Mouse (Mus musculus) heart, embryonic 10.5 days (tissue): ENCODE measurements around the gene Med12. TPM values are rescaled to one million over a fixed set of nuclear protein-coding genes. Genes with fewer than 3 reads are reported as not detected.

Experiments
- DNase-seq: peaks from one replicate; pipeline ENCODE4 v3.0.0-alpha.2; 2017; ENCODE audit warnings: low spot score
- H3K27ac ChIP-seq: fragments of 300-500 bp; sonication (generic); 2 replicates; pipeline ENCODE4 v1.5.1; 2016; ENCODE audit warnings: mild to moderate bottlenecking
- H3K27me3 ChIP-seq: fragments of 300-500 bp; sonication (generic); 2 replicates; pipeline ENCODE4 v1.6.1; 2016; ENCODE audit warnings: mild to moderate bottlenecking; ENCODE audit not compliant: poor library complexity, insufficient read depth, severe bottlenecking
- H3K36me3 ChIP-seq: fragments of 300-500 bp; sonication (generic); 2 replicates; pipeline ENCODE4 v1.6.1; 2016; ENCODE audit warnings: mild to moderate bottlenecking, moderate library complexity
- H3K4me1 ChIP-seq: fragments of 300-500 bp; sonication (generic); 2 replicates; pipeline ENCODE4 v1.6.1; 2016; ENCODE audit warnings: mild to moderate bottlenecking
- H3K4me3 ChIP-seq: fragments of 300-500 bp; sonication (generic); 2 replicates; pipeline ENCODE4 v1.5.1; 2016; ENCODE audit warnings: mild to moderate bottlenecking, moderate library complexity
- H3K9me3 ChIP-seq: fragments of 300-500 bp; sonication (generic); 2 replicates; pipeline ENCODE4 v1.6.1; 2016; ENCODE audit warnings: mild to moderate bottlenecking, moderate library complexity
- WGBS: fragments of 180-500 bp; shearing (Covaris S2); methylation state at CpG from one replicate; pipeline ENCODE4 v1.1.7; 2016; 5-methylcytosine and 5-hydroxymethylcytosine counted together
- polyA plus RNA-seq: library from polyadenylated mRNA; unstranded; fragments of >200 nt; fragmentation: Nextera tagmentation; extraction: Ambion mirVana; gene quantifications from 2 replicates; pipeline ENCODE4 v1.2.1, GENCODE M21; 2016

Gene Med12
- 29.4 and 29.7 TPM in 2 replicates for polyA plus RNA-seq

DNA sequence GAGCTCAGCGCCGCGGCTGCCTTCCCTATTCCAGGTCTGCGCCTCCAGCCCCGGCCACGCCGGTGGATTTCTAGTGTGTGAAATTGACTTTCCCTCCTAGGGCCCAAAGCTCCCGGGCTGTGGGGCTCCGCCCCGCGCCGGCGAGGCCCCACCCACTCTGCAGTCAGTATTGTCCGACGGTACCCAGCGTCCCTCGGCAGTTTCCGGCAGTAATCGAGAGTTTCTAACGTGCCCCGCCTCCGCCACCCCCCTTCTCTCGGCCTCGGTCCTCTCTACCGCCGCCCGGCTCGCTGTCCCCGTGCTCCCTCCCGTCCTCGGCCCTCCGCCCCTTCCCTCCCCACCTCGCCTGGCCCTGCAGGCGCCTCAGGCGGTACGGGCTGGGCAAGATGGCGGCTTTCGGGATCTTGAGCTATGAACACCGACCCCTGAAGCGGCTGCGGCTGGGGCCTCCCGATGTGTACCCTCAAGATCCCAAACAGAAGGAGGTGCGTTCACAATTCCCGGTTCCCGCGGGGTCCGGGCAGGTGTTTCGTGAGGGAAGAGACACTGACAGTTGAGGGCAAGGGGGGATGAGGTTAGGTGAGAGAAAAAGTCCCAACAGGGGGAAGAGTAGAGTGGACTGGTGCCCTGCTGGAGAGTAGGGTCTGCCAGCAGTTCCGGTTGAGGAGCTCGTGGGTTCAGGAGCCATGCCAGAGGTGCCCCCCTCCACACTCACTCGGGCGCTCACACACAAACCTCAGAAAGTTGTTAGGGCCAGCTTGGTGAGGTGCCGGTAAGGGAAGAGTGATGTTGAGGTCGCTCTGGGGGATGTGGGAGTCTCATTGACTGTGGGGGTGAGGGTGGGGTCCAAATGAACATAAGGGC is at the start of gene Med12:
TSS of gene Med12 (plus strand) at position 156 of the 864 bp plus-strand sequence.
- Histone ChIP-seq H3K27me3 (peaks cover 17% of the 10 kb centered on the region; the same call in 1 of the 2 replicates), H3K9me3 (no peaks in the 10 kb centered on the region), H3K4me3 (peak within 1 kb of the TSS; percentile 58), H3K36me3 (peaks cover 30% of the 10 kb centered on the region), H3K27ac (peak within 1 kb of the TSS; percentile 84), H3K4me1 (peaks cover 4% of the 10 kb centered on the region; the same call in 1 of the 2 replicates)
- peak; percentile 95 for DNase-seq
- WGBS, result 16% methylated on average over 54 of the region's 54 CpGs

DNA sequence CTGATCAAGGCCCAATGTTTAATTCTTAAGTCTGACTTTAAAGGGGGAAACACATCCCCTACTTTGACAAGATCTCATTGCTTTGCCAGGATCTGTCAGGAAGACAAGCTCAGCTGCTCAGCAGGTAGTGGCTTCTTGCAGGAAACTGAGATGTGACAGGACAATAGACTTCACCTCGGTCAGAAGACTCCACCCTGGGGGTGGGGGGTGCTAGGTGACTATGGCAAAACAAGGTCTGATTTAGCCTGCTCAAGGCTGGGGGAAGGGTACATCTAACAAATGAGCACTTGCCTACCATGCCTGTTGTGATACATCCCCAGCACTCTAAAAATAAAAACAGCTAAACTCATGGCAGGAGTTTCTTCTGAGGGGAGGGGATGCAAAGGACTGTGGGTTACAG is 28.8 kb upstream of the Med12 start:
- no peak for DNase-seq
- H3K4me1 ChIP-seq, result no peaks in the 10 kb centered on the region
- WGBS, result 0% methylated on average over 1 of the region's 1 CpGs

GRCm38 (mm10) chrX:101253952-101254729 is 19.7 kb upstream of the Med12 start, which contains the start of gene Foxo4:
Gene Foxo4 (plus strand): TSS chrX:101254528.
- peaks cover 7% of the 10 kb centered on the region for H3K36me3 ChIP-seq
- H3K27ac ChIP-seq, result peak within 1 kb of the TSS; percentile 86
- no peaks in the 10 kb centered on the region for H3K9me3 ChIP-seq
- DNase-seq, result peak; percentile 96
- peaks cover 9% of the 10 kb centered on the region; the same call in 1 of the 2 replicates for H3K27me3 ChIP-seq
- H3K4me1 ChIP-seq, result peaks cover 9% of the 10 kb centered on the region; the same call in 1 of the 2 replicates
- H3K4me3 ChIP-seq, result peak within 1 kb of the TSS; percentile 66
- WGBS, result 13% methylated on average over 47 of the region's 47 CpGs

More for the DNA sequence above, 28.8 kb upstream of the Med12 start:
- H3K9me3 ChIP-seq, result no peaks in the 10 kb centered on the region
- H3K27ac ChIP-seq, result no peak overlapping the region
- H3K36me3 ChIP-seq, result no peaks in the 10 kb centered on the region
- no peaks in the 10 kb centered on the region for H3K27me3 ChIP-seq
- H3K4me3 ChIP-seq, result no peak overlapping the region

DNA sequence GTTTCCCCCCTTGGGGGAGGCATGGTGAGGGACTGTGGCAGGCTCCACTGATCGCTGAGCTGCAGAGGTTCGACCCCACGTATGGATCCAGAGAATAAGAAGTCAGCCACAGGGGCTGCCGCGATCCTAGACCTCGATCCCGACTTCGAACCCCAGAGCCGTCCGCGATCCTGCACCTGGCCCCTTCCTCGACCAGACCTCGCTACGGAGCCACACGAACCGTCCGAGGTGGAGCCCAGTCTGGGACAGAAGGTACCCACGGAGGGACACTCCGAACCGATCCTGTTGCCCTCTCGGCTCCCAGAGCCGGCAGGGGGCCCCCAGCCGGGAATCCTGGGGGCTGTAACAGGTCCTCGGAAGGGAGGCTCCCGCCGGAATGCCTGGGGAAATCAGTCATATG is 19.1 kb upstream of the Med12 start:
- WGBS, result 16% methylated on average over 26 of the region's 26 CpGs
- Histone ChIP-seq H3K27ac (peak overlapping the region; percentile 86), H3K27me3 (peaks cover 9% of the 10 kb centered on the region; the same call in 1 of the 2 replicates)

DNA sequence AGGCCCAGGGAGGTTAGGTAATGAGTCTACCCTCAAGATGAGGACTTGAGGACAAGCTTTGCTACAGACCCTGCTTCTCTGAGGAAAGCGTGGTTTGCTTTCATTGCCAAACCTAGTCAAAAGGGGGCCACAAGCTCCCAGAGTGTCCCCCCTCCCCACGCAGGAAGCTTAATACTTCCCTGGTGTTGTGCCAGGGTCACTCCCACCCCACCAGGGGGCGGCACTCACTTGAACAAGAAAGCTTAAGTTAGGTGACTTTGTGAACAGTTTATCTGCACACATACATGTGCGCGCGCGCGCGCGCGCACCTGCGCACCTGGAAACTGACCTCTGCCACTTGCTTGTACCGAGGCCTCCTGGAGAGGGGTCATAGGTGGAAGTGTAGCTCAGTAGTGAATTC is 17.2 kb upstream of the Med12 start:
- Histone ChIP-seq H3K4me3 (no peak overlapping the region; the same call in 1 of the 2 replicates), H3K4me1 (peaks cover 21% of the 10 kb centered on the region), H3K36me3 (peaks cover 8% of the 10 kb centered on the region), H3K9me3 (no peaks in the 10 kb centered on the region), H3K27ac (no peak overlapping the region), H3K27me3 (peaks cover 9% of the 10 kb centered on the region; the same call in 1 of the 2 replicates)
- no peak for DNase-seq
- WGBS, result 75% methylated on average over 13 of the region's 13 CpGs

More for the DNA sequence above, 19.1 kb upstream of the Med12 start:
- Histone ChIP-seq H3K36me3 (peaks cover 8% of the 10 kb centered on the region), H3K4me3 (peak overlapping the region; percentile 66), H3K4me1 (peaks cover 9% of the 10 kb centered on the region; the same call in 1 of the 2 replicates), H3K9me3 (no peaks in the 10 kb centered on the region)
- peak; percentile 74 for DNase-seq

DNA sequence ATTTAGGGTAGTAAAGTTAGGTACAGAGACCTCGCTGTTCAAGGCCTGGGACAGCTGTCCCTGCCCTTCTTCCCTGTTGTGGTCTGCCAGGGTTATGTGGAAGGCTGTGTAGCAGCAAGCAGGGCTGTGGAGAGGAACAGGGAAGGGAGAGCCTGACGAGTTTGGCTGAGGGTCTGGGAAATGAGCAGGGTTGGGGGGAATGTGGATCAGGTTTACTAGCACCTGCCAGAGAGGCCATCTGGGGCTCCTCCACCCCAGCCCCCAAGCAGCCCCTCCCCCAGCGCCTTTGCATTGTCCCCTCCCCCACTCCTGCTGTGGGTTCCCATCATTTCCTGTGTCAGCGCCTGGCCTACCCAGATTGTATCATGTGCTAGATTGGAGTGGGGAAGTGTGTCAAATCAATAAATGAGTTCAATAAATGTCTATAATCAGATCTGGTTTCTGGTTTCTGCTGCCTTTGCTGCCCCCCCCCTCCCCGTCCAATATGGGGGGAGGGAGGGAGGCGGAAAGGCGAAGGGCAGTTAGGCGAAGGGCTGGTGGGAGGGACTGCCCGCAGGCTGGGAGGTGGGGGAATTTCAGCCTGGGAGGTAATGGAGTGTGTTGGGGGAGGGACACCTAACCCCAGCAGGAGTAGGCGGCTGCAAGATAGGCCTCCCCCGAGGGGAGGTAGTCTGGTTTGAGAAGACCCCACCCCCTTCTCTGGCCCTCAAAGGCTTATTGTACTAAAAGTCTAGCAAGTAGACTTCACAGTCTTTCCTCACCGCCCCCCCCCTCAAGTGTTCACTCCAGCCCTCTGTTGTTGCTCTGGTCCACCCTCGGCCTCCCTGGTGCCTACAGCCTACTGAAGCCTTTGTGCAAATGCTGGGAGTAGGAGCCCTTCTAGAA is 13.1 kb upstream of the Med12 start:
- Histone ChIP-seq H3K27ac (peak overlapping the region; percentile 79), H3K27me3 (peaks cover 9% of the 10 kb centered on the region; the same call in 1 of the 2 replicates), H3K9me3 (no peaks in the 10 kb centered on the region), H3K4me1 (peaks cover 30% of the 10 kb centered on the region), H3K4me3 (peak overlapping the region; percentile 15), H3K36me3 (peaks cover 8% of the 10 kb centered on the region)
- 25% methylated on average over 13 of the region's 13 CpGs for WGBS
- DNase-seq, result peak; percentile 75

DNA sequence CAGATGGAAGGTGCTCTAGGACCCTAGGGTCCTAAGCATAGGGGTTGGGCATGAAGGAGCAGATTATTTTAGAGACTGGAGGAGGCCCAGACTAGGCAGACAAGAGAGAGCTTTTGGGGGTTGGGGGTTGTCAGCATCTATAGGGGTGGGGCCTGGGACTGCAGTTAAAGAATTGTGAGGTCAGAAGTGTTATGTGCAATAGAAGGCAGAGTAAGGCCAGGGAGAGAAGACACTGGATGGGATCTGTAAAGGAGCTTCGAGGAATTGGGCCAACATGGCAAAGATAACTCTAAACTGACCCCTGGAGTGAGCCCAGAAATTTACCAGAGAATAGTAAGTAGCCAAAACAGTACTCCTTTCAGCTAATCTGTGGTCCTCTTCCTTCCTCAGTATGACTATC is 9.9 kb upstream of the Med12 start, which contains the start of gene Gm614:
TSS of gene Gm614 (minus strand) at position 101 of the 400 bp plus-strand sequence.
- no peak within 1 kb of the TSS for H3K4me3 ChIP-seq
- H3K27ac ChIP-seq, result peak within 1 kb of the TSS; percentile 4; the same call in 1 of the 2 replicates
- H3K36me3 ChIP-seq, result peaks cover 4% of the 10 kb centered on the region
- no peaks in the 10 kb centered on the region for H3K9me3 ChIP-seq
- peaks cover 30% of the 10 kb centered on the region for H3K4me1 ChIP-seq
- DNase-seq, result no peak
- 83% methylated on average over 1 of the region's 1 CpGs for WGBS
- no peaks in the 10 kb centered on the region; the same call in 1 of the 2 replicates for H3K27me3 ChIP-seq

DNA sequence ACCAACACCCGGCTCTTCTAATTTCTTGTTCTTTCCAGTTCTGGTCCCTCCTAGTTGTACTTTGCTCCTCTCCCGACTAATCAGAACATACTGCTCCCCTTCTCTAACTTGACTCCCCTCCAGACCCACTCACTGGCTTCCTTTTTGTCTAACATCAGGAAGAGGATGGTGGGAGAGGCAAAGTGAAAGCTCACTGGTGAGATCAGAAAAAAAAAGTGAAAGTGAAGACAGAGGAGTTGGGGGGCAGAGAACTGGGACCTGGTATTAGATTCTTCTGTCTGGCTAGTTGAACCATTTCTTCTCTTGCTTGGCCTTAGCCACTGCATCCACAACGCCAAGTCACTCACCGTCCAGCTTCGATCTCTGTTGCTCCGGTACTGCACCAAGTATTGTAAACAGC is 7.2 kb upstream of the Med12 start:
- Histone ChIP-seq H3K27me3 (no peaks in the 10 kb centered on the region; the same call in 1 of the 2 replicates), H3K36me3 (no peaks in the 10 kb centered on the region), H3K4me3 (no peak overlapping the region), H3K9me3 (no peaks in the 10 kb centered on the region), H3K4me1 (peaks cover 18% of the 10 kb centered on the region), H3K27ac (no peak overlapping the region)
- 92% methylated on average over 6 of the region's 6 CpGs for WGBS
- no peak for DNase-seq

DNA sequence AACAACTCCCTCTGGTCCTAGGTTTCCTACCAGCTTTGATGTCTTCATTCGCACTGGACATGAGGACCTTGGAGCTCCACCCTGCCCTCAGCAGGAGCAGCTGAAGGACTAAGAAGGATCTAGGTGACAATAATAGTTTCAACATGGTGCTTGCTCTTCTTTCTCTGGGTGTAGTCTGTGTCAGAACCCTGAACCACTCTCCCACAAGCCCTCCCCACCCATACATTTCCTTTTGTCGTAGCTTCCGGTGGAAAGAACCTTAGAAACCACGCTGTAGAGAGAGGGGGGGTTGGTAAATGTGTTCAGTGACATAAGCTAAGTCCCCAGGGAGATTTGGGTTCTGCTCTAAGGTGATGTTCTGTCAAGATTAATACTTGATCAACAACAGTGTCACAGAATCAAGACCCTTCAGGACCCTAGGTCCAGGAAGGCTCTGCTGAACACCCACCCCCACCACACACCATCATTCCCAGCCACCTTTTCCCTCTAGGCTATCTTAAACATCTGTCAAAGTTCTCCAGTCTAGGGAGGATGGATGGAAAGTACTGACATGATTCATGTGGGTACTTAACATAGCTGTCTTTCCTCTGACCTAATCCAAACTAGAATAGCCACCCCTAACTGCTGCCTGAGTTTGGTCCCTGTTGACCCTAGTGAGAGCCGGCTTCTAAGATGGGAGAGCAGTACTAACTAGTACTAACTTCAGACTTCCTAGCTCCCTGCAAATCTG is 5.6 kb upstream of the Med12 start, which contains the start of gene Il2rg:
TSS of gene Il2rg (minus strand) at position 231 of the 730 bp plus-strand sequence.
- 0 out of 2 replicates have a peak within 1 kb of the TSS, but pooled peaks have one; percentile 29 for H3K27ac ChIP-seq
- WGBS, result 59% methylated on average over 5 of the region's 5 CpGs
- peaks cover 18% of the 10 kb centered on the region for H3K4me1 ChIP-seq
- H3K4me3 ChIP-seq, result 0 out of 2 replicates have a peak within 1 kb of the TSS, but pooled peaks have one; percentile 1
- H3K36me3 ChIP-seq, result no peaks in the 10 kb centered on the region
- peak; percentile 33 for DNase-seq
- no peaks in the 10 kb centered on the region for H3K9me3 ChIP-seq
- peaks cover 4% of the 10 kb centered on the region; the same call in 1 of the 2 replicates for H3K27me3 ChIP-seq

- WGBS, result 43% methylated on average over 3 of the region's 3 CpGs
- 0 out of 2 replicates have a peak within 1 kb of the TSS, but pooled peaks have one; percentile 29 for H3K27ac ChIP-seq
- no peak for DNase-seq
- peaks cover 18% of the 10 kb centered on the region for H3K4me1 ChIP-seq
- H3K27me3 ChIP-seq, result peaks cover 7% of the 10 kb centered on the region; the same call in 1 of the 2 replicates
- H3K4me3 ChIP-seq, result 0 out of 2 replicates have a peak within 1 kb of the TSS, but pooled peaks have one; percentile 1
- H3K9me3 ChIP-seq, result no peaks in the 10 kb centered on the region
- no peaks in the 10 kb centered on the region for H3K36me3 ChIP-seq
Observed at GRCm38 (mm10) chrX:101268755-101269124, 5.1 kb upstream of the Med12 start, which contains the start of gene Gm20489. Gene Gm20489 (minus strand): TSS chrX:101269023.

DNA sequence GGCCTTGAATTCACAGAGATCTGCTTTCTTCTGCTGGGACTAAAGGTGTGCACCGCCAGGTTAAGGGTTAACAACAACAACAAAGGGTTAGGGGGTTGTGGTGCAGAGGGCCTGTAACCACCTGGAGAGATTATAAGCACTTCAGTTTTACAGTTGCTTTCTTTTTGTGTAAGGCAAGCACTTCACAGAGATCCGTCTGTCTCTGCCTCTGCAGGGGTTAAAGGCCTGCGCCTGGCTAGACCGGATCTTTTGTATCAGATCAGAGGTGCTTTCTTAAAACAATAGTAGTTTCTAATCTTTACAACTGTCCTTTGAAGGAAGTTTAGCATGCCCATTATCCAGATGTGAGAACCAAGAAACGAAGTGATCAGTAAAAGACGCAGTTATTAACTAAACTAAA is 420 bp upstream of the Med12 start:
- Histone ChIP-seq H3K4me3 (peak overlapping the region; percentile 58), H3K9me3 (no peaks in the 10 kb centered on the region), H3K36me3 (peaks cover 23% of the 10 kb centered on the region), H3K27me3 (peaks cover 17% of the 10 kb centered on the region; the same call in 1 of the 2 replicates), H3K4me1 (peaks cover 7% of the 10 kb centered on the region; the same call in 1 of the 2 replicates), H3K27ac (peak overlapping the region; percentile 84)
- DNase-seq, result no peak
- 23% methylated on average over 6 of the region's 6 CpGs for WGBS
